In the genomic region with DNA sequence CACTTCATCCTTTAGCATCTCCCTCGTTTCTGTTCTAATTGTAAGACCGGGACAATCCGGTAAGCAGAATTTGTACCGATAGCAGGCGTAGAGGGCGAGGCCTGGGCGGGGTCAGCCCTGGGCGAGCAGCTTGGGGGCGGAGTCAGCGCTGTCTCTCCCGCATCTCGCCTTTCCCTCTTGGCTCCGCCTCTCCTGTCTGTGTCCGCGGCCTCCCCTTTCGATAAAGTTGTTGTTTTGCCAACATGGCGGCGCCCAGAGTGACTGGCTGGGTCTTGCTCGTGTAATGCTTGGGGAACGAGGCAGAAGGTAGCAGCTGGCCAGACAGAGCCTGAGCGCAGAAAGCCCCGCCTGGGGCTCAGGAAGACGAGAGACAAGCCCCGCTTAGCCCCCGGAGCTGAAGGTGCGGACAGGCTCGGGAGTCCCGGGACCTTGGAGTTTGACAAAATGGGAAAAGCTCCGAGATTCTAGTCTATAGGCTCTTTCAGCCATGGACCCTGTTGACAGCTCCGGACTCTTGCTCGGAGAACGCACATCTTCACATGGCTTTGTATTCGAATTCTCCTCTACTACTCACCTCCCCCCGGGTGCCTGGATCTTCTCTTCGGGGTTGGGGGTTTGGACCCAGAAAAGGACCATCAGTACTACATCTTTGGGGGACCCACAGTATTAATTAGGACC, we compare ENCODE assay signal across 8 mouse cellular contexts. TPM values are rescaled to one million over a fixed set of nuclear protein-coding genes. Genes with fewer than 3 reads are reported as not detected.
DNase-seq lines count a peak whose midpoint lies in the region; ATAC-seq lines count a peak whose summit lies in the region.

A gene (plus strand): TSS at position 220 of the 678 bp plus-strand sequence.

- H3K27ac ChIP-seq in heart, embryonic 10.5 days: peak within 1 kb of the TSS; percentile 92
- peak within 1 kb of the TSS; percentile 93 for H3K27ac ChIP-seq in kidney, embryonic 15.5 days

- peak within 1 kb of the TSS; percentile 89 for H3K4me3 ChIP-seq in heart, embryonic 10.5 days
- H3K4me3 ChIP-seq in kidney, embryonic 15.5 days (replicated peaks): peak within 1 kb of the TSS; percentile 83

- WGBS in heart, embryonic 10.5 days: under 1% methylated on average over 35 of the region's 35 CpGs
- under 1% methylated on average over 35 of the region's 35 CpGs for WGBS in kidney, embryonic 15.5 days

- peak; percentile 92 to 93 for DNase-seq in B cell, adult 2 months
- DNase-seq in brain, adult 2 months (ENCODE audit: low read depth, low spot score): peak; percentile 97
- DNase-seq in heart, embryonic 10.5 days (ENCODE audit: low spot score): peak; percentile 98
- peak; percentile 97 for DNase-seq in liver
- peak; percentile 94 to 96 for DNase-seq in spleen, postnatal 4 days (ENCODE audit: low spot score in 2 of 2)

- no peaks in the 10 kb centered on the region for H3K9me3 ChIP-seq in heart, embryonic 10.5 days
- no peaks in the 10 kb centered on the region for H3K9me3 ChIP-seq in kidney, embryonic 15.5 days (replicated peaks)

- H3K36me3 ChIP-seq in heart, embryonic 10.5 days: peaks cover 3% of the 10 kb centered on the region
- peaks cover 2% of the 10 kb centered on the region for H3K36me3 ChIP-seq in kidney, embryonic 15.5 days

- peaks cover 14% of the 10 kb centered on the region; the same call in 1 of the 2 replicates for H3K4me1 ChIP-seq in heart, embryonic 10.5 days
- peaks cover 14% of the 10 kb centered on the region for H3K4me1 ChIP-seq in kidney, embryonic 15.5 days

- peak within 1 kb of the TSS; percentile 81 for H3K4me2 ChIP-seq in kidney, embryonic 15.5 days

- H3K27me3 ChIP-seq in heart, embryonic 10.5 days (ENCODE audit: insufficient read depth, poor library complexity, severe bottlenecking): no peaks in the 10 kb centered on the region
- no peaks in the 10 kb centered on the region for H3K27me3 ChIP-seq in kidney, embryonic 15.5 days

- peak; percentile 99 for ATAC-seq in erythroblast, adult 5-6 weeks (replicated peaks; ENCODE audit: low FRiP score, poor library complexity, severe bottlenecking)
- ATAC-seq in kidney, embryonic 15.5 days (replicated peaks; ENCODE audit: low FRiP score): peak; percentile 99
- ATAC-seq in monocyte, adult 5-6 weeks (replicated peaks; ENCODE audit: insufficient number of reproducible peaks, low FRiP score, low TSS enrichment, poor library complexity, severe bottlenecking): peak; percentile 99

- H3K9ac ChIP-seq in kidney, embryonic 15.5 days: peak within 1 kb of the TSS; percentile 75

RNA-seq across cellular contexts. Expression of the gene that starts here (rescaled TPM):
- total RNA-seq in erythroblast, adult 5-6 weeks (2015; ENCODE audit: low replicate concordance): 2,544 and 3,040 TPM in 2 replicates
- total RNA-seq in erythroblast, adult 5-6 weeks (2017; ENCODE audit: low replicate concordance): 52.1 and 815 TPM in 2 replicates
- 639 and 838 TPM in 2 replicates for polyA plus RNA-seq in heart, embryonic 10.5 days (2016; fragmentation: Nextera tagmentation; extraction: Ambion mirVana)
- 934 and 964 TPM in 2 replicates for polyA plus RNA-seq in kidney, embryonic 15.5 days (2015; fragmentation: Nextera tagmentation; extraction: Ambion mirVana)
- 12.1 to 39.3 TPM (median 19.2 TPM) in 3 replicates for total RNA-seq in monocyte, adult 5-6 weeks (2017)

Comparison
In these comparisons a context has a peak if more than half of its experiments do, and no peak if none do; other contexts are left out.
1. Peak in every context shown above with its lines: DNase-seq, ATAC-seq, H3K4me3 ChIP-seq and H3K27ac ChIP-seq.